Mouse (Mus musculus) MEL (cell line): ENCODE results near the gene Zyg11b. TPM values are rescaled to one million over a fixed set of nuclear protein-coding genes. Genes with fewer than 3 reads are reported as not detected.

Experiments used
- DNase-seq: peaks from one replicate; pipeline ENCODE4 v3.0.0; 2011; ENCODE audit warnings: low read depth, low spot score
- H3K27ac ChIP-seq: 2 replicates; pipeline ENCODE4 v1.5.1; 2012; ENCODE audit warnings: low read depth, mild to moderate bottlenecking, control low read depth, low read length, moderate library complexity; ENCODE audit not compliant: control insufficient read depth
- H3K27me3 ChIP-seq, 2 experiments: fragments of 150-350 bp in 1 of 2; sonication (generic) in 1 of 2; 2 replicates each; pipeline ENCODE4 v1.6.1; 2012; ENCODE audit warnings: low read length in 2 of 2, mild to moderate bottlenecking in 2 of 2, improper control_type of control experiment in 1 of 2, moderate library complexity in 1 of 2; ENCODE audit not compliant: insufficient read depth in 2 of 2, control insufficient read depth in 1 of 2
- H3K36me3 ChIP-seq, 2 experiments: 2 replicates each; pipeline ENCODE4 v1.6.1; 2012 to 2014; ENCODE audit warnings: low read length in 2 of 2, improper control_type of control experiment in 1 of 2, inconsistent platforms in 1 of 2, mild to moderate bottlenecking in 1 of 2; ENCODE audit not compliant: insufficient read depth in 2 of 2, control insufficient read depth in 1 of 2
- H3K4me1 ChIP-seq, 2 experiments: fragments of 150-350 bp in 1 of 2; sonication (generic) in 1 of 2; 2 replicates each; pipeline ENCODE4 v1.6.1; 2012; ENCODE audit warnings: low read length in 2 of 2, improper control_type of control experiment in 1 of 2, mild to moderate bottlenecking in 1 of 2; ENCODE audit not compliant: insufficient read depth in 2 of 2, control insufficient read depth in 1 of 2
- H3K4me3 ChIP-seq, 2 experiments: fragments of 150-350 bp in 1 of 2; sonication (generic) in 1 of 2; 2 replicates each; pipeline ENCODE4 v1.5.1; 2012; ENCODE audit warnings: low read depth in 2 of 2, low read length in 2 of 2, mild to moderate bottlenecking in 2 of 2, moderate library complexity in 2 of 2, control low read depth in 1 of 2, improper control_type of control experiment in 1 of 2; ENCODE audit not compliant: control insufficient read depth in 1 of 2, insufficient read depth in 1 of 2
- H3K79me2 ChIP-seq: 2 replicates; pipeline ENCODE4 v1.6.1; 2012; ENCODE audit warnings: mild to moderate bottlenecking, low read length, moderate library complexity; ENCODE audit not compliant: control insufficient read depth, poor library complexity, insufficient read depth
- H3K9ac ChIP-seq: 2 replicates; pipeline ENCODE4 v1.6.1; 2012; ENCODE audit warnings: low read depth, mild to moderate bottlenecking, control low read depth, low read length, moderate library complexity; ENCODE audit not compliant: control insufficient read depth, poor library complexity, severe bottlenecking
- H3K9me3 ChIP-seq: fragments of 150-350 bp; sonication (generic); replicated peaks from 2 replicates; pipeline ENCODE4 v1.6.1; 2012; ENCODE audit warnings: mild to moderate bottlenecking, low read length, improper control_type of control experiment, moderate library complexity; ENCODE audit not compliant: insufficient read depth
- CTCF ChIP-seq, 3 experiments: IDR thresholded peaks in 2 of 3; conservative IDR thresholded peaks in 1 of 3; 2 replicates each; pipeline ENCODE4 v1.5.1; 2011 to 2012; ENCODE audit warnings: low read length in 3 of 3, low read depth in 2 of 3, mild to moderate bottlenecking in 2 of 3, improper control_type of control experiment in 1 of 3, inconsistent platforms in 1 of 3, mixed read lengths in 1 of 3, moderate library complexity in 1 of 3; ENCODE audit not compliant: control insufficient read depth in 1 of 3, insufficient read depth in 1 of 3, poor library complexity in 1 of 3, severe bottlenecking in 1 of 3
- E2F4 ChIP-seq: IDR thresholded peaks from 2 replicates; pipeline ENCODE4 v1.6.1; 2011; ENCODE audit warnings: low read depth, low read length, improper control_type of control experiment, borderline replicate concordance
- ELF1 ChIP-seq: IDR thresholded peaks from 2 replicates; pipeline ENCODE4 v1.6.1; 2014; ENCODE audit warnings: low read depth, mild to moderate bottlenecking, inconsistent platforms, low read length, improper control_type of control experiment, moderate library complexity
- EP300 ChIP-seq, 2 experiments: IDR thresholded peaks; 2 replicates each; pipeline ENCODE4 v1.6.1; 2011; ENCODE audit warnings: improper control_type of control experiment in 2 of 2, low read length in 2 of 2, low read depth in 1 of 2, mild to moderate bottlenecking in 1 of 2
- ETS1 ChIP-seq: IDR thresholded peaks from 2 replicates; pipeline ENCODE4 v1.6.1; 2012; ENCODE audit warnings: low read depth, mild to moderate bottlenecking, inconsistent platforms, low read length, improper control_type of control experiment, moderate library complexity
- GABPA ChIP-seq: IDR thresholded peaks from 2 replicates; pipeline ENCODE4 v1.6.1; 2012; ENCODE audit warnings: low read depth, mild to moderate bottlenecking, inconsistent platforms, low read length, improper control_type of control experiment, moderate library complexity
- MAFK ChIP-seq: IDR thresholded peaks from 2 replicates; pipeline ENCODE4 v1.6.1; 2011; ENCODE audit warnings: low read depth, mild to moderate bottlenecking, low read length, improper control_type of control experiment, borderline replicate concordance
- MXI1 ChIP-seq: IDR thresholded peaks from 2 replicates; pipeline ENCODE4 v1.6.1; 2011; ENCODE audit warnings: mild to moderate bottlenecking, low read depth, low read length, improper control_type of control experiment
- MYB ChIP-seq: IDR thresholded peaks from 2 replicates; pipeline ENCODE4 v1.6.1; 2011; ENCODE audit warnings: mild to moderate bottlenecking, low read depth, low read length, improper control_type of control experiment
- MYC ChIP-seq: IDR thresholded peaks from 2 replicates; pipeline ENCODE4 v1.6.1; 2011; ENCODE audit warnings: low read depth, mild to moderate bottlenecking, low read length, improper control_type of control experiment, moderate library complexity
- NELFE ChIP-seq: IDR thresholded peaks from 2 replicates; pipeline ENCODE4 v1.6.1; 2011; ENCODE audit warnings: low read depth, low read length, improper control_type of control experiment
- POLR2AphosphoS2 ChIP-seq: IDR thresholded peaks from 2 replicates; pipeline ENCODE4 v1.6.1; 2011; ENCODE audit warnings: low read length, improper control_type of control experiment
- POLR2AphosphoS5 ChIP-seq: IDR thresholded peaks from 2 replicates; pipeline ENCODE4 v1.6.1; 2012; ENCODE audit warnings: low read depth, borderline replicate concordance, mild to moderate bottlenecking, inconsistent platforms, low read length, moderate library complexity, mixed read lengths
- RAD21 ChIP-seq: IDR thresholded peaks from 2 replicates; pipeline ENCODE4 v1.6.1; 2011; ENCODE audit warnings: mild to moderate bottlenecking, low read depth, low read length, improper control_type of control experiment
- RCOR1 ChIP-seq: IDR thresholded peaks from 2 replicates; pipeline ENCODE4 v1.6.1; 2012; ENCODE audit warnings: low read depth, mild to moderate bottlenecking, inconsistent platforms, low read length, improper control_type of control experiment
- SIN3A ChIP-seq: IDR thresholded peaks from 2 replicates; pipeline ENCODE4 v1.6.1; 2012; ENCODE audit warnings: low read length, improper control_type of control experiment, inconsistent platforms
- SMC3 ChIP-seq: IDR thresholded peaks from 2 replicates; pipeline ENCODE4 v1.6.1; 2011; ENCODE audit warnings: low read depth, low read length, improper control_type of control experiment
- USF1 ChIP-seq: IDR thresholded peaks from 2 replicates; pipeline ENCODE4 v1.6.1; 2014; ENCODE audit warnings: low read depth, mild to moderate bottlenecking, inconsistent platforms, low read length, improper control_type of control experiment, moderate library complexity
- ZC3H11A ChIP-seq: IDR thresholded peaks from 2 replicates; pipeline ENCODE4 v1.6.1; 2012; ENCODE audit warnings: low read depth, mild to moderate bottlenecking, inconsistent platforms, low read length, improper control_type of control experiment
- ZMIZ1 ChIP-seq: IDR thresholded peaks from 2 replicates; pipeline ENCODE4 v1.6.1; 2012; ENCODE audit warnings: low read depth, mild to moderate bottlenecking, inconsistent platforms, low read length, improper control_type of control experiment, moderate library complexity
- polyA plus RNA-seq, 2 experiments: library from polyadenylated mRNA; stranded (reverse) in 1 of 2; unstranded in 1 of 2; fragments of >175 nt in 1 of 2; fragments of >200 nt in 1 of 2; gene quantifications; 2 replicates each; pipeline versions ENCODE4 v1.2.1 to v1.2.4; 2012; ENCODE audit warnings: low replicate concordance in 2 of 2, low read depth in 1 of 2; ENCODE audit not compliant: insufficient read length in 2 of 2, insufficient read depth in 1 of 2, missing spikeins in 1 of 2
- total RNA-seq: library from RNA; depleted of rRNA; stranded (reverse); fragments of 300-350 nt; gene quantifications from 2 replicates; pipeline ENCODE4 v1.2.3, GENCODE M21; 2012

Gene Zyg11b
- total and polyA plus RNA-seq, 3 experiments, result 7.7 to 9.2 TPM; not detected in 1

DNA sequence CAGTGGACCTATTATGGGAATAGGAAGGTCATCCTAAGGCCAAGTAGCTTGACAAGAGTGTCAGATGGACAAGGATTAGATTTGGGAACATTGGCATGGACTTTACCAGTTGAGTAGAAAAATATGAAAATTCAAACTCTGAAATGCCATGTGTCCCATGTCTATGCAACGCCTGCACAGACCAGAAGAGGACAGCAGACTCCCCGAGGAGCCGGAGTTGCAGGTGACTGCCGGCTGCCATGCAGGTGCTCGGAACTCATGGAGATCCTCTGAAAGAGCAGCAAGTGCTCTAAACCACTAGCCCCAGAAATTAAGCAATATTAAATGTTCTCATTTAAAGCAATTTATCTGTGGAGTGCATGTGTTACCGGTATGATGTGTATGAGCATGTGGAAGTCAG lies 47.6 kb downstream of the Zyg11b start:
- Histone ChIP-seq H3K79me2 (no peaks in the 10 kb centered on the region), H3K4me1 (peaks cover 0 to 4% of the 10 kb centered on the region in 2 experiments; a peak in 2 of 4 replicates), H3K36me3 (peaks cover 4 to 7% of the 10 kb centered on the region in 2 experiments), H3K9ac (no peak overlapping the region), H3K4me3 (no peak overlapping the region), H3K27ac (no peak overlapping the region), H3K27me3 (no peaks in the 10 kb centered on the region), H3K9me3 (no peaks in the 10 kb centered on the region)
- DNase-seq, result no peak
- TF ChIP-seq CTCF (IDR thresholded peaks at IDR 0.05 in 2 of 3, conservative IDR thresholded peaks at IDR 0.05 in 1 of 3; ENCODE audit: control insufficient read depth in 1 of 3, insufficient read depth in 1 of 3, low read depth in 2 of 3, low read length in 3 of 3, poor library complexity in 1 of 3, severe bottlenecking in 1 of 3), result peak in 2 of 3 experiments; percentile 28 to 33; a peak in 3 of 6 replicates
- no peak for TF ChIP-seq ZMIZ1

- Histone ChIP-seq H3K36me3 (peaks cover 4 to 7% of the 10 kb centered on the region in 2 experiments), H3K9me3 (no peaks in the 10 kb centered on the region), H3K27me3 (no peaks in the 10 kb centered on the region), H3K4me3 (no peak overlapping the region), H3K9ac (no peak overlapping the region), H3K27ac (no peak overlapping the region), H3K79me2 (no peaks in the 10 kb centered on the region), H3K4me1 (peaks cover 0 to 4% of the 10 kb centered on the region in 2 experiments; a peak in 2 of 4 replicates)
- DNase-seq, result peak; percentile 37
- TF ChIP-seq EP300 (IDR thresholded peaks at IDR 0.05; ENCODE audit: low read depth in 1 of 2, low read length in 2 of 2) (peak; percentile 17 to 21; a peak in 1 of 4 replicates), E2F4 (no peak)
These were observed 50.4 kb downstream of the Zyg11b start for GRCm38 (mm10) chr4:108250501-108250900.

DNA sequence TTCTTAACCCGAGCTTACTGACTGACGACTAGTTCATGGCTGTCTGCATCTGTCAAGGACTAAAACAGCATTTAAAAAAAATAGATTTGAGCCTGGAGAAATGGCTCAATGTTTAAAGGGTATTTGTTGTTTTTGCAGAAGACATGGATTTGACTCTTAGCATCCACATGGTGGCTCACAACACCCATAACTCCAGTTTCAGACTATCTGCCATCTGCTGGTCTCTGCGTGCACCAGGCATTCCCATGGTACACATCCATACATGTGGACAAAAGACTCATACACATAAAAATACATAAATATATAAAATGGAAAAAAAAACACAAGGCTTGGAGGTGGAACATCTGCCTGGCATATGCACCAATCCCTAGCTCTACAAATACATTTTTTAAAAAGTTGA lies 51.6 kb downstream of the Zyg11b start:
- peaks cover 6 to 7% of the 10 kb centered on the region in 2 experiments for H3K36me3 ChIP-seq
- no peaks in the 10 kb centered on the region for H3K79me2 ChIP-seq

DNA sequence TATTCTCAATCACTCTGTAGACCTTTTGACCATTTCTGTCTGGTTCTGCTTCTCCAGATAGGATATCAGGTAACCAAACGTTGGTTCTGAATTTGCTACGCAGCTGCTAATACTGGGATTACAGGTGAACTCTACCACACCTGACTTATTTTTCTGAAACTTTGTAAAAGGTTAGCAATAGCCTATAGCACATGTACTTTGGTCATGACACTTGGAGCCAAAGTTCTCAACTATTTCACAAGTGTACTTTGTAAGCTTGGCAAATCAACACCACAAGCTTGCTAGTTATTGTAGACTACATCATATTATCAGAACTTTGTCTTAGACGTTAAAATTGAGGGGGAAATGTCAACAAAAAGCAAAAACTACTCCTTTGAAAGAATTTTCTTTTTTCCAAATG lies 67.2 kb downstream of the Zyg11b start:
- DNase-seq, result no peak
- Histone ChIP-seq H3K27ac (no peak overlapping the region), H3K9ac (no peak overlapping the region), H3K9me3 (no peaks in the 10 kb centered on the region)
- TF ChIP-seq MYB (no peak), MAFK (no peak), RCOR1 (no peak), ELF1 (no peak), MYC (no peak), SIN3A (no peak), ETS1 (no peak), CTCF (IDR thresholded peaks at IDR 0.05 in 2 of 3, conservative IDR thresholded peaks at IDR 0.05 in 1 of 3; ENCODE audit: control insufficient read depth in 1 of 3, insufficient read depth in 1 of 3, low read depth in 2 of 3, low read length in 3 of 3, poor library complexity in 1 of 3, severe bottlenecking in 1 of 3) (no peak), SMC3 (no peak), ZC3H11A (no peak), USF1 (no peak), RAD21 (no peak), EP300 (IDR thresholded peaks at IDR 0.05; ENCODE audit: low read depth in 1 of 2, low read length in 2 of 2) (no peak), MXI1 (no peak), POLR2AphosphoS2 (no peak), NELFE (no peak)
- TF ChIP-seq, all 39 proteins: peak for 0
- no peaks in the 10 kb centered on the region for H3K4me1 ChIP-seq
- H3K36me3 ChIP-seq, result peaks cover 0 to 4% of the 10 kb centered on the region in 2 experiments; a peak in 1 of 4 replicates
- H3K4me3 ChIP-seq, result no peak overlapping the region
- no peaks in the 10 kb centered on the region for H3K79me2 ChIP-seq
- H3K27me3 ChIP-seq, result no peaks in the 10 kb centered on the region

More for the DNA sequence above, 51.6 kb downstream of the Zyg11b start:
- Histone ChIP-seq H3K4me3 (no peak overlapping the region), H3K27me3 (no peaks in the 10 kb centered on the region), H3K4me1 (peaks cover 0 to 4% of the 10 kb centered on the region in 2 experiments; a peak in 2 of 4 replicates), H3K9ac (no peak overlapping the region), H3K27ac (no peak overlapping the region), H3K9me3 (no peaks in the 10 kb centered on the region)
- no peak for TF ChIP-seq GABPA
- no peak for TF ChIP-seq POLR2AphosphoS5
- DNase-seq, result no peak
